Mouse (Mus musculus): ENCODE results near the gene Vipas39. TPM values are rescaled to one million over a fixed set of nuclear protein-coding genes. Genes with fewer than 3 reads are reported as not detected.

The Vipas39 gene
- polyA plus RNA-seq, 1 experiment = 37.6 TPM

- Histone ChIP-seq H3K36me3 (ENCODE audit: control insufficient read depth, insufficient read depth, low read length) (peaks cover 50% of the 10 kb centered on the region), H3K4me3 (ENCODE audit: control insufficient read depth, insufficient read depth, low read length) (no peak overlapping the region), H3K27me3 (ENCODE audit: control insufficient read depth, insufficient read depth, low read length) (no peaks in the 10 kb centered on the region), H3K4me1 (replicated peaks; ENCODE audit: control insufficient read depth, insufficient read depth, low read length) (no peaks in the 10 kb centered on the region), H3K27ac (ENCODE audit: control insufficient read depth, insufficient read depth, low read length) (no peak overlapping the region)
- WGBS = 73% methylated on average over 9 of the region's 9 CpGs
- TF ChIP-seq CTCF (IDR thresholded peaks at IDR 0.05; ENCODE audit: borderline replicate concordance, control insufficient read depth, extremely low read depth, insufficient read depth, low read length, poor library complexity) (no peak), POLR2A (IDR thresholded peaks at IDR 0.05; ENCODE audit: control insufficient read depth, extremely low read depth, insufficient read depth, low read length, poor library complexity) (no peak)
- DNase-seq = no peak
Observed at GRCm38 (mm10) chr12:87274853-87275831, 9.1 kb upstream of the Vipas39 start.

DNA sequence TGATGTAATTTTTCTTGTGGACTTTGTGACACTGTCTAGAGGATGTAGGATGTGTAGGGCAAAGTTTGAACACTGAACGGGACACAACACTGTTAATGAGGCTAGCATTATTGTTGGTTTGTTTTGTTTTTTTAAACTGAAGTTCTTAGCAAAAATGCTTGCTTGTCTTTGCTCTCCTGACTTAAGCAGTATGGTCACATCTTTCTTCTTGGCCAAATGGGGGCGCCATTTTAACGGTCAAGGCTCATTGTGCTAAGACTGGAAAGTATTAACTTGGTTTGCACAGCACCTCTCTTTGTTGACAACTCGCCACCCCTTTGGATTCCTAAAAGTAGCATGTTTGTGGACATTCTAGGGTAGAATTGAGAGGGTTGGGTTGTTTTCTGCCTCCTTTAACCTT is 1.6 kb upstream of the Vipas39 start:
- TF ChIP-seq POLR2A (IDR thresholded peaks at IDR 0.05; ENCODE audit: control insufficient read depth, extremely low read depth, insufficient read depth, low read length, poor library complexity) (no peak), CTCF (IDR thresholded peaks at IDR 0.05; ENCODE audit: borderline replicate concordance, control insufficient read depth, extremely low read depth, insufficient read depth, low read length, poor library complexity) (no peak)
- peaks cover 10% of the 10 kb centered on the region for H3K4me1 ChIP-seq (replicated peaks; ENCODE audit: control insufficient read depth, insufficient read depth, low read length)
- H3K36me3 ChIP-seq (ENCODE audit: control insufficient read depth, insufficient read depth, low read length) = peaks cover 38% of the 10 kb centered on the region
- peak; percentile 20 for DNase-seq
- no peak overlapping the region for H3K27ac ChIP-seq (ENCODE audit: control insufficient read depth, insufficient read depth, low read length)
- no peak overlapping the region for H3K4me3 ChIP-seq (ENCODE audit: control insufficient read depth, insufficient read depth, low read length)
- H3K27me3 ChIP-seq (ENCODE audit: control insufficient read depth, insufficient read depth, low read length) = no peaks in the 10 kb centered on the region
- WGBS = 25% methylated on average over 4 of the region's 4 CpGs

DNA sequence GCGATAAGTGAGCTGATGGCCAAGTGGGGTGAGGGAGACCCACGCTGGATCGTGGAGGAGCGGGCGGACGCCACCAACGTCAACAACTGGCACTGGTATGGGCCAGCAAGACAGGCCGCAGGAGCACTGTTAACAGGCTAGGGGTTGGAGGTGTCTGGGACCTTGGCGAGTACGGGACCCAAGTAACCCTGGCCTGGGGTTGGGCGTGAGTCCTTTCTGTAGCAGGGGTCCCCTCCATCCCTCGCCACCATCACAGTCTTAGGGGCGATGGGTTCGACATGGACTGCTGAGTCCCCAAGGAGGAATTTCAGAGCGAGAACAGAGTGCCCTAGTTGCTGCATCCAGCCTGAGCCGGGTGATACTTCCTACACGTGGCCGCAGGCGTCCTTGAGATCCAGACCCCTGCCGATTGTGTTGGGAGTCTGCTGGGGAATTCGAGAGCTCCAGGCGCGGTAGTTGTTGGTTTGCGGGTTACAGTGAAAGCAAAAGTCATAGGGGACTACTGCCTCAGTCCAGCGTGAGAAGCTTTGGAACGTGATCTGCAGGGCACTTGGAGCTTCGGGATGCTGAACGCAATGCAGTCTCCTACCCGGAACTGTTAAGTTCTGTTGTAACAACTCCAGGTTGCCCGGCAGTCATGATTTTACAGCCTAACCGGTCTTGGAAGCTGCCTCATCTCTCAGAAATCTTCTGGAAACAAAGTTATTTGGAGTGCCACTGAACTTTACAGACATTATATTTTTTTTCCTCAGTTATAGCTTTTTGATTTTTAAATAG is 959 bp upstream of the Vipas39 start:
- Histone ChIP-seq H3K36me3 (ENCODE audit: control insufficient read depth, insufficient read depth, low read length) (peaks cover 32% of the 10 kb centered on the region), H3K27me3 (ENCODE audit: control insufficient read depth, insufficient read depth, low read length) (no peaks in the 10 kb centered on the region), H3K27ac (ENCODE audit: control insufficient read depth, insufficient read depth, low read length) (peak overlapping the region; percentile 47), H3K4me3 (ENCODE audit: control insufficient read depth, insufficient read depth, low read length) (peak overlapping the region; percentile 91), H3K4me1 (replicated peaks; ENCODE audit: control insufficient read depth, insufficient read depth, low read length) (peaks cover 10% of the 10 kb centered on the region)
- TF ChIP-seq CTCF (IDR thresholded peaks at IDR 0.05; ENCODE audit: borderline replicate concordance, control insufficient read depth, extremely low read depth, insufficient read depth, low read length, poor library complexity) (no peak), POLR2A (IDR thresholded peaks at IDR 0.05; ENCODE audit: control insufficient read depth, extremely low read depth, insufficient read depth, low read length, poor library complexity) (no peak)
- no peak for DNase-seq
- WGBS = under 1% methylated on average over 31 of the region's 31 CpGs

GRCm38 (mm10) chr12:87265444-87265843 is 612 bp downstream of the Vipas39 start:
- peaks cover 10% of the 10 kb centered on the region for H3K4me1 ChIP-seq (replicated peaks; ENCODE audit: control insufficient read depth, insufficient read depth, low read length)
- H3K4me3 ChIP-seq (ENCODE audit: control insufficient read depth, insufficient read depth, low read length) = peak overlapping the region; percentile 81; the same call in 1 of the 2 replicates
- no peaks in the 10 kb centered on the region for H3K27me3 ChIP-seq (ENCODE audit: control insufficient read depth, insufficient read depth, low read length)
- DNase-seq = no peak
- no peak overlapping the region for H3K27ac ChIP-seq (ENCODE audit: control insufficient read depth, insufficient read depth, low read length)
- TF ChIP-seq POLR2A (IDR thresholded peaks at IDR 0.05; ENCODE audit: control insufficient read depth, extremely low read depth, insufficient read depth, low read length, poor library complexity) = no peak
- no peak for TF ChIP-seq CTCF (IDR thresholded peaks at IDR 0.05; ENCODE audit: borderline replicate concordance, control insufficient read depth, extremely low read depth, insufficient read depth, low read length, poor library complexity)
- peaks cover 26% of the 10 kb centered on the region for H3K36me3 ChIP-seq (ENCODE audit: control insufficient read depth, insufficient read depth, low read length)
- 14% methylated on average over 11 of the region's 11 CpGs for WGBS

GRCm38 (mm10) chr12:87260562-87260961 is 5.5 kb downstream of the Vipas39 start:
- 96% methylated on average over 8 of the region's 8 CpGs for WGBS
- Histone ChIP-seq H3K27ac (ENCODE audit: control insufficient read depth, insufficient read depth, low read length) (no peak overlapping the region), H3K4me3 (ENCODE audit: control insufficient read depth, insufficient read depth, low read length) (no peak overlapping the region), H3K27me3 (ENCODE audit: control insufficient read depth, insufficient read depth, low read length) (no peaks in the 10 kb centered on the region), H3K36me3 (ENCODE audit: control insufficient read depth, insufficient read depth, low read length) (peaks cover 35% of the 10 kb centered on the region), H3K4me1 (replicated peaks; ENCODE audit: control insufficient read depth, insufficient read depth, low read length) (no peaks in the 10 kb centered on the region)
- TF ChIP-seq POLR2A (IDR thresholded peaks at IDR 0.05; ENCODE audit: control insufficient read depth, extremely low read depth, insufficient read depth, low read length, poor library complexity) (no peak), CTCF (IDR thresholded peaks at IDR 0.05; ENCODE audit: borderline replicate concordance, control insufficient read depth, extremely low read depth, insufficient read depth, low read length, poor library complexity) (no peak)
- DNase-seq = no peak

GRCm38 (mm10) chr12:87256629-87257028 is 9.4 kb downstream of the Vipas39 start:
- H3K4me3 ChIP-seq (ENCODE audit: control insufficient read depth, insufficient read depth, low read length) = no peak overlapping the region
- no peak overlapping the region for H3K27ac ChIP-seq (ENCODE audit: control insufficient read depth, insufficient read depth, low read length)
- DNase-seq = no peak
- no peaks in the 10 kb centered on the region for H3K27me3 ChIP-seq (ENCODE audit: control insufficient read depth, insufficient read depth, low read length)
- TF ChIP-seq POLR2A (IDR thresholded peaks at IDR 0.05; ENCODE audit: control insufficient read depth, extremely low read depth, insufficient read depth, low read length, poor library complexity) (no peak), CTCF (IDR thresholded peaks at IDR 0.05; ENCODE audit: borderline replicate concordance, control insufficient read depth, extremely low read depth, insufficient read depth, low read length, poor library complexity) (no peak)
- H3K36me3 ChIP-seq (ENCODE audit: control insufficient read depth, insufficient read depth, low read length) = peaks cover 36% of the 10 kb centered on the region
- H3K4me1 ChIP-seq (replicated peaks; ENCODE audit: control insufficient read depth, insufficient read depth, low read length) = no peaks in the 10 kb centered on the region
- WGBS = 91% methylated on average over 5 of the region's 5 CpGs

Data from thymus, adult 2 months (tissue).